Mouse (Mus musculus) midbrain, postnatal 0 days (tissue): Measurements from ENCODE around the gene Gm6793. TPM values are rescaled to one million over a fixed set of nuclear protein-coding genes. Genes with fewer than 3 reads are reported as not detected.

Source experiments
- ATAC-seq: fragments of 200-750 bp; cut with Nextera tagmentation; 2 replicates; pipeline ENCODE4 v1.8.0; 2017; ENCODE audit warnings: moderate number of reproducible peaks, mild to moderate bottlenecking, moderate TSS enrichment, moderate library complexity; ENCODE audit not compliant: low FRiP score
- DNase-seq: peaks from one replicate; pipeline ENCODE4 v3.0.0-alpha.2; 2015; ENCODE audit warnings: low spot score
- H3K27ac ChIP-seq: fragments of 300-500 bp; sonication (generic); 2 replicates; pipeline ENCODE4 v1.5.1; 2014; ENCODE audit warnings: low read depth, mild to moderate bottlenecking, low read length, mixed read lengths
- H3K27me3 ChIP-seq: fragments of 300-500 bp; sonication (generic); 2 replicates; pipeline ENCODE4 v1.6.1; 2014; ENCODE audit warnings: low read length, control low read depth, mixed read lengths; ENCODE audit not compliant: insufficient read depth
- H3K36me3 ChIP-seq: fragments of 300-500 bp; sonication (generic); 2 replicates; pipeline ENCODE4 v1.6.1; 2014; ENCODE audit warnings: low read length, control low read depth, mixed read lengths; ENCODE audit not compliant: insufficient read depth
- H3K4me1 ChIP-seq: fragments of 300-500 bp; sonication (generic); 2 replicates; pipeline ENCODE4 v1.6.1; 2014; ENCODE audit warnings: mild to moderate bottlenecking, control low read depth, antibody characterized with exemption, low read length, mixed read lengths; ENCODE audit not compliant: insufficient read depth
- H3K4me2 ChIP-seq: fragments of 300-500 bp; sonication (generic); 2 replicates; pipeline ENCODE4 v1.6.1; 2014; ENCODE audit warnings: low read depth, mild to moderate bottlenecking, low read length, mixed read lengths; ENCODE audit not compliant: poor library complexity, severe bottlenecking
- H3K4me3 ChIP-seq: fragments of 300-500 bp; sonication (generic); 2 replicates; pipeline ENCODE4 v1.5.1; 2014; ENCODE audit warnings: low read depth, mild to moderate bottlenecking, low read length, moderate library complexity
- H3K9ac ChIP-seq: fragments of 300-500 bp; sonication (generic); replicated peaks from 2 replicates; pipeline ENCODE4 v1.6.1; 2014; ENCODE audit warnings: mild to moderate bottlenecking, low read length, moderate library complexity, mixed read lengths; ENCODE audit not compliant: poor library complexity, severe bottlenecking
- H3K9me3 ChIP-seq: fragments of 300-500 bp; sonication (generic); 2 replicates; pipeline ENCODE4 v1.6.1; 2016; ENCODE audit warnings: low read length, control low read depth
- CTCF ChIP-seq: IDR thresholded peaks from 2 replicates; pipeline ENCODE4 v1.5.1; 2016; ENCODE audit warnings: antibody characterized with exemption, mild to moderate bottlenecking
- WGBS: fragments of 180-500 bp; shearing (Covaris S2); extraction: QIAGEN DNeasy Blood & Tissue Kit; methylation state at CpG from one replicate; pipeline ENCODE4 v1.1.7; 2014; 5-methylcytosine and 5-hydroxymethylcytosine counted together
- polyA plus RNA-seq: library from polyadenylated mRNA; unstranded; fragments of >200 nt; fragmentation: Nextera tagmentation; extraction: Ambion mirVana; gene quantifications from 2 replicates; pipeline ENCODE4 v1.2.1, GENCODE M21; 2015
- total RNA-seq: library from RNA; depleted of rRNA; stranded (reverse); fragments of >200 nt; gene quantifications from 2 replicates; pipeline ENCODE4 v1.2.3, GENCODE M21; 2014

Gm6793 gene
- total and polyA plus RNA-seq, 2 experiments from 2014 or later: 0.99 TPM; not detected in 1

DNA sequence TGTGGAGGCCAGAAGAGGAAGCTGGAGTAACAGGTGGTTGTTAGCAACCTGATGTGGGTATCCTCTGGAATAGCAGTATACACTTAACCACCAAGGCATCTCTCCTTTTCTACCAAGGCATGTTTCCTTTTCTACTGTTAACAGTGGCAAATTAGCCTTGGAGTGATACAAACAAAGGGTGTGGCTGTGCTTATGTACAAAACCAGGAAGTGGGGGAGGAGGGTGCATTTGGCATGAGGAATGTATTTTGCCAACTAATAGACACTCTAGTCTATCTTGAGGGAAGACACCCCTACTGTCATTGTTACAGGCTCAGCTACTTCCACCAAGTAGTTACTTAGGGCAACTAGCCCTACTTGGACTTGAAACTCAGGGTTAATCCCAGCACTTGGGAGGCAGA, 10.1 kb downstream of the Gm6793 start:
- Histone ChIP-seq H3K27me3 (no peaks in the 10 kb centered on the region), H3K4me3 (no peak overlapping the region), H3K9me3 (no peaks in the 10 kb centered on the region), H3K4me1 (no peaks in the 10 kb centered on the region), H3K9ac (no peak overlapping the region), H3K36me3 (peaks cover 51% of the 10 kb centered on the region), H3K4me2 (no peak overlapping the region), H3K27ac (no peak overlapping the region)
- no peak for DNase-seq
- no peak for TF ChIP-seq CTCF
- no peak for ATAC-seq

DNA sequence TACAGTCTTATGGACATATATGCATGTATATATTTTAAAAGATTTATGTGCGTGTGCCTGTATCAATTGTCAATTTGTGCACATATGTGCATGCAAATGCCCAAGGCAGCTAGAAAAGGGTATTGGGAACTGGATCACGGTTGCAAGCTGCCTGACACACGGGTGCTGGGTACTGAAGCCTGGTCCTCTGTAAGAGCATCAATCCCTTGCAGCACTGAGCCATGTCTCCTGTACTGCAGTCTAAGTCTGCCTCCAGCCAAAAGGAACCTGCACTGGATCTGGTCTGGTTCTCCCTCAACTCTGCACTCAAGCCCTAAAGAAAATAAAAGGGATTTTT, 22.2 kb downstream of the Gm6793 start:
- Histone ChIP-seq H3K36me3 (peaks cover 42% of the 10 kb centered on the region), H3K9me3 (no peaks in the 10 kb centered on the region), H3K27me3 (no peaks in the 10 kb centered on the region), H3K4me2 (peak overlapping the region; percentile 62; the same call in 1 of the 2 replicates), H3K9ac (no peak overlapping the region), H3K27ac (no peak overlapping the region), H3K4me1 (peaks cover 4% of the 10 kb centered on the region; the same call in 1 of the 2 replicates), H3K4me3 (no peak overlapping the region)
- no peak for TF ChIP-seq CTCF
- WGBS: 69% methylated on average over 3 of the region's 3 CpGs
- ATAC-seq: no peak
- no peak for DNase-seq

DNA sequence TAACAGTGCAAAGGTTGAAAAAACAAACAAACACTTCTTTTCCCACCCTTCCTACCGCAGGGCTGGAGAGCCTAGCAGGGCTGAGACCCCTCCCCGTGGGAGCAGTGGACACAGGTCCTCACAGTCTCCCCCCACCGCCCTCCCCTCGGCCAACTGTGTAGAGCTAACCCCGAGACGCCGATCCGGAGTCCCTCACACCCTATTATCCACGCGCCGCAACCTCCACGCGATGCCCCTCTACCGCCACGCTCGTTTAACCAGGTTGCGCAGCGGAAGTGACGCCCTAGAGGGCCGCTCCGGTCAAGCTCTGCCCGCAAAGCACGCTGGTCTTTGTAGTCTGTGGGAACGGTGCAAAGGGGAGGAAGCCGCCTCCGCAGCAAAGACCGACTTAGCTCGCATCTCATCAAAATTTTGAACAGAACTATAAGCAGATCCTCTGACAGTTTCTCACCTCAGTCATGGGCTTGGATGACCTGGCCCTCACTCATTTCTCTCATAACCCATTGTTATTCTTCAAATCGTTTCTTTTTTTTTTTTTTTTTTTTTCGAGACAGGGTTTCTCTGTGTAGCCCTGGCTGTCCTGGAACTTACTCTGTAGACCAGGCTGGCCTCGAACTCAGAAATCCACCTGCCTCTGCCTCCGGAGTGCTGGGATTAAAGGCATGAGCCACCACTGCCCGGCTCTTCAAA, 22.7 kb downstream of the Gm6793 start, which contains the start of gene Adat1:
Adat1 (minus strand) TSS at position 290 of the 690 bp plus-strand sequence.
- Histone ChIP-seq H3K27ac (peak within 1 kb of the TSS; percentile 44; the same call in 1 of the 2 replicates), H3K9me3 (no peaks in the 10 kb centered on the region), H3K27me3 (no peaks in the 10 kb centered on the region), H3K4me2 (peak within 1 kb of the TSS; percentile 62), H3K4me3 (peak within 1 kb of the TSS; percentile 53), H3K4me1 (peaks cover 4% of the 10 kb centered on the region; the same call in 1 of the 2 replicates), H3K36me3 (peaks cover 38% of the 10 kb centered on the region), H3K9ac (peak within 1 kb of the TSS; percentile 59)
- peak; percentile 43 for TF ChIP-seq CTCF
- 3% methylated on average over 32 of the region's 33 CpGs for WGBS
- ATAC-seq (peak; percentile 94), DNase-seq (peak; percentile 95)

DNA sequence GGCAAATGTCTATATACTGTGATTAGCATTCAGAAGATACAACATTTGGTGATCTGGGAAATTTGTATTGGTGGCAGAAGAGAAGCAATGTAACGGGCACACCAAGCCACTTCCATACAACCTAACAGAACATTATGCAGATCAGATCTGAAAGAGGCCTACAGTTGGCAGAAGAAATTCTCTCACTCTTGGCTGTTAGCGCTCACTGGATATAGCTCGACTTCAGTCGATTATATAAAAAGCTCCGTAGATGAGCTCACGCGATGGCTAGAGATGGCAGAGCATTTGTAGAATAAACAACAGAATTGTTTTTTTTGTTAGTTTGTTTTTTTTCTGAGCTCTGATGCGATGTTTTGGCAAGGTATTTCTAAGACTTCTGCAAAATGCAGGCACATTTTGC, 23.6 kb downstream of the Gm6793 start:
- H3K4me1 ChIP-seq: peaks cover 4% of the 10 kb centered on the region; the same call in 1 of the 2 replicates
- DNase-seq: no peak
- H3K9ac ChIP-seq: peak overlapping the region; percentile 59; the same call in 1 of the 2 replicates
- no peak overlapping the region for H3K27ac ChIP-seq
- no peaks in the 10 kb centered on the region for H3K9me3 ChIP-seq
- no peak for TF ChIP-seq CTCF
- ATAC-seq: no peak
- peak overlapping the region; percentile 53 for H3K4me3 ChIP-seq
- peak overlapping the region; percentile 62 for H3K4me2 ChIP-seq
- no peaks in the 10 kb centered on the region for H3K27me3 ChIP-seq
- peaks cover 33% of the 10 kb centered on the region for H3K36me3 ChIP-seq
- 62% methylated on average over 8 of the region's 8 CpGs for WGBS

DNA sequence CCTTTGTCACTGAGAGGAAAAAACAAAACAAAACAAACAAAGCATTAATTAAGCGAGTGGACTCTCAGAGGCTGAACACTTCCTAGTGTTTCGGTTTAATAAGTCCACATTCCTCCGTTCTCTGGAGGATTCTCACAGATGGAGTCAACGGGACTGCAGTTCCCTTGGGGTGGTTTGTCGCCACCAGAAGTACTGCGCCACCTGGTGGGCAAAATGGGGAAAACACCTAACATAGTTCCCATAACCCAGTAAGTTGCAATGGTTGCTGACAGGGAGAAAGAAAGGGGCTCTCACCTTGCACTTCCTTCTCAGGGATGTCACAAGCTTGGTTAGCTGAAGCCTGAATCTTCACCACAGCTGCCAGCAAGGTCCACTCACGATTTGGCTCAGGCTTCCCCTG, 24.9 kb downstream of the Gm6793 start:
- Histone ChIP-seq H3K36me3 (peaks cover 20% of the 10 kb centered on the region), H3K9me3 (no peaks in the 10 kb centered on the region), H3K4me1 (peaks cover 4% of the 10 kb centered on the region; the same call in 1 of the 2 replicates), H3K9ac (no peak overlapping the region), H3K27me3 (no peaks in the 10 kb centered on the region), H3K27ac (no peak overlapping the region), H3K4me2 (no peak overlapping the region), H3K4me3 (no peak overlapping the region)
- WGBS: 14% methylated on average over 7 of the region's 7 CpGs
- TF ChIP-seq CTCF: peak; percentile 83
- ATAC-seq (no peak), DNase-seq (peak; percentile 79)

DNA sequence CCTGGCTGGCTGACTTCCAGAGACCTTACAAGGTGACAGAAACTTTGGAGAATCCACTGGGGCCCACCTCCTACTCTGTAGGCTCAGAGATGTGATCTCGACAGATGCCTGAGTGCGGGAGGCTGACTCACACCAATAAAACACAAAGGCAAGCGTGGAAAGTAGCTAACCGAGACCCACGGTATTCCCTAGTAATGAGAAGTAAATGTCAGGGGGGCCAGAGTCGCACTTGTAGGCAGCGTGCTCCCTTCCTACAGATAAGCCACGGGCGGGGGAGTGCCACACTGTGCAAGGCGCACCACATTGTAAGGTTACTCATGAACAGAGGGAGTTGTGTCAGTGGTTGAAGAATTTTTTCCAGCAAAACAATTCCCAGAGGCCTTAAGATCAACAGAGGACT, 30.3 kb downstream of the Gm6793 start:
- H3K4me2 ChIP-seq: no peak overlapping the region
- H3K27ac ChIP-seq: no peak overlapping the region
- H3K9me3 ChIP-seq: no peaks in the 10 kb centered on the region
- WGBS: 88% methylated on average over 10 of the region's 10 CpGs
- no peak overlapping the region for H3K9ac ChIP-seq
- no peak overlapping the region for H3K4me3 ChIP-seq
- peaks cover 10% of the 10 kb centered on the region; the same call in 1 of the 2 replicates for H3K36me3 ChIP-seq
- H3K4me1 ChIP-seq: no peaks in the 10 kb centered on the region
- no peaks in the 10 kb centered on the region for H3K27me3 ChIP-seq
- TF ChIP-seq CTCF: no peak
- ATAC-seq (no peak), DNase-seq (no peak)
